Comparison of ENCODE assay signal across 17 mouse cellular contexts in the genomic region with DNA sequence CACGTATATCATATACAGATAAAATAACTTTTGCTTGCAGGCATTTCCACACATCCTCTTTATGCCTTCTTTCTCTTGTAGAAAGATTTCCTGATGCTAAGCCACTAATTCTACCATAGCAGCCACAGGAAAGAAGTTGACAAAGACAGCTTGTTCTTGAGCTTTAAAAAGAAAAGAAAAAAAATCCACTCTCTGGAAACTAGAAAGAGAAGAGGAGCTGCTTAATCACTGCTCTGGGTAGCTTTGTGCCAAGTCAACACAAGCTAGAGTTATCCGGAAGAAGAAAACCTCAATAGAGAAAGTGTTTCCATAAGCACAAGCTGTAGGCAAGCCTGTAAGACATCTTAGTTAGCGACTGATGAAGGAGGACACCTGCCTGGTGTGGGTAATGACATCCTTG.
"Had no signal": no experiment of that assay in that cellular context is flagged by ENCODE, and none has a peak within 500 bp of the region (broad histone marks: within the 10 kb centered on the region; RNA-seq: fewer than 3 reads in every experiment).

No protein-coding gene starts in this region.

- H3K36me3 ChIP-seq: neural tube, embryonic 12.5 days; neural tube, embryonic 13.5 days; neural tube, embryonic 15.5 days; stomach, embryonic 15.5 days had no signal

- H3K9ac ChIP-seq: neural tube, embryonic 12.5 days; neural tube, embryonic 13.5 days; neural tube, embryonic 15.5 days; stomach, embryonic 15.5 days had no signal

- H3K4me2 ChIP-seq: neural tube, embryonic 12.5 days; neural tube, embryonic 13.5 days; neural tube, embryonic 15.5 days; stomach, embryonic 15.5 days had no signal

- H3K27ac ChIP-seq: neural tube, embryonic 12.5 days; neural tube, embryonic 13.5 days; neural tube, embryonic 15.5 days; stomach, embryonic 15.5 days; stomach, postnatal 0 days had no signal

- DNase-seq: retina, postnatal 1 day; right cerebral cortex, adult 18-20 months; right cerebral cortex, postnatal 14 days; right cerebral cortex, postnatal 25 days; right cerebral cortex, postnatal 4 days; spleen, adult 18-20 months; thymus, adult 18-20 months; thymus, adult 2 months; thymus, postnatal 14 days; thymus, postnatal 25 days; thymus, postnatal 36 days; thymus, postnatal 4 days had no signal

- H3K9me3 ChIP-seq: neural tube, embryonic 12.5 days; neural tube, embryonic 13.5 days; neural tube, embryonic 15.5 days; stomach, embryonic 15.5 days had no signal

- H3K4me3 ChIP-seq: neural tube, embryonic 12.5 days; neural tube, embryonic 13.5 days; neural tube, embryonic 15.5 days; stomach, embryonic 15.5 days had no signal

- H3K27me3 ChIP-seq: neural tube, embryonic 12.5 days; neural tube, embryonic 13.5 days; neural tube, embryonic 15.5 days; stomach, embryonic 15.5 days had no signal

- H3K4me1 ChIP-seq: neural tube, embryonic 12.5 days; neural tube, embryonic 13.5 days; neural tube, embryonic 15.5 days; stomach, embryonic 15.5 days had no signal
